Mouse (Mus musculus): ENCODE results near the gene Kcnj3. TPM values are rescaled to one million over a fixed set of nuclear protein-coding genes. Genes with fewer than 3 reads are reported as not detected.

The Kcnj3 gene
- polyA plus RNA-seq, 1 experiment from 2014 or later = 0.70 TPM

GRCm38 (mm10) chr2:55532738-55533491 is 97.1 kb downstream of the Kcnj3 start:
- no peaks in the 10 kb centered on the region for H3K36me3 ChIP-seq
- no peak overlapping the region for H3K4me2 ChIP-seq (replicated peaks)
- WGBS = 82% methylated on average over 8 of the region's 8 CpGs
- no peaks in the 10 kb centered on the region for H3K27me3 ChIP-seq
- H3K4me3 ChIP-seq = no peak overlapping the region
- H3K9me3 ChIP-seq = no peaks in the 10 kb centered on the region
- no peak overlapping the region for H3K9ac ChIP-seq
- H3K4me1 ChIP-seq = no peaks in the 10 kb centered on the region
- no peak for ATAC-seq (ENCODE audit: insufficient number of reproducible peaks, insufficient read depth, low FRiP score, low TSS enrichment)
- no peak overlapping the region for H3K27ac ChIP-seq

GRCm38 (mm10) chr2:55534946-55535345 is 99.2 kb downstream of the Kcnj3 start:
- H3K4me1 ChIP-seq = no peaks in the 10 kb centered on the region
- no peak overlapping the region for H3K9ac ChIP-seq
- H3K4me2 ChIP-seq (replicated peaks) = no peak overlapping the region
- no peak overlapping the region for H3K27ac ChIP-seq
- 82% methylated on average over 2 of the region's 2 CpGs for WGBS
- H3K4me3 ChIP-seq = no peak overlapping the region
- no peaks in the 10 kb centered on the region for H3K27me3 ChIP-seq
- ATAC-seq (ENCODE audit: insufficient number of reproducible peaks, insufficient read depth, low FRiP score, low TSS enrichment) = no peak
- no peaks in the 10 kb centered on the region for H3K36me3 ChIP-seq
- H3K9me3 ChIP-seq = no peaks in the 10 kb centered on the region

- Histone ChIP-seq H3K9ac (no peak overlapping the region), H3K9me3 (no peaks in the 10 kb centered on the region), H3K4me2 (replicated peaks) (no peak overlapping the region), H3K27ac (no peak overlapping the region), H3K36me3 (no peaks in the 10 kb centered on the region), H3K4me1 (no peaks in the 10 kb centered on the region), H3K27me3 (no peaks in the 10 kb centered on the region), H3K4me3 (no peak overlapping the region)
- ATAC-seq (ENCODE audit: insufficient number of reproducible peaks, insufficient read depth, low FRiP score, low TSS enrichment) = no peak
- 89% methylated on average over 1 of the region's 1 CpGs for WGBS
These were observed 99.7 kb downstream of the Kcnj3 start for GRCm38 (mm10) chr2:55535482-55535881.

- no peak for ATAC-seq (ENCODE audit: insufficient number of reproducible peaks, insufficient read depth, low FRiP score, low TSS enrichment)
- Histone ChIP-seq H3K27me3 (no peaks in the 10 kb centered on the region), H3K36me3 (no peaks in the 10 kb centered on the region), H3K4me3 (no peak overlapping the region), H3K9ac (no peak overlapping the region), H3K4me2 (replicated peaks) (no peak overlapping the region), H3K27ac (no peak overlapping the region), H3K9me3 (no peaks in the 10 kb centered on the region), H3K4me1 (no peaks in the 10 kb centered on the region)
These were observed 111.8 kb downstream of the Kcnj3 start for GRCm38 (mm10) chr2:55547612-55548011.

- Histone ChIP-seq H3K27ac (no peak overlapping the region), H3K9ac (no peak overlapping the region), H3K4me3 (no peak overlapping the region), H3K27me3 (no peaks in the 10 kb centered on the region), H3K4me1 (no peaks in the 10 kb centered on the region), H3K9me3 (no peaks in the 10 kb centered on the region), H3K4me2 (replicated peaks) (no peak overlapping the region), H3K36me3 (no peaks in the 10 kb centered on the region)
- ATAC-seq (ENCODE audit: insufficient number of reproducible peaks, insufficient read depth, low FRiP score, low TSS enrichment) = no peak
- 74% methylated on average over 4 of the region's 4 CpGs for WGBS
These were observed 122.7 kb downstream of the Kcnj3 start for GRCm38 (mm10) chr2:55558368-55558985.

GRCm38 (mm10) chr2:55569291-55569690 is 133.5 kb downstream of the Kcnj3 start:
- Histone ChIP-seq H3K4me3 (no peak overlapping the region), H3K9me3 (no peaks in the 10 kb centered on the region), H3K27me3 (no peaks in the 10 kb centered on the region), H3K4me1 (no peaks in the 10 kb centered on the region), H3K9ac (no peak overlapping the region), H3K36me3 (no peaks in the 10 kb centered on the region), H3K27ac (no peak overlapping the region), H3K4me2 (replicated peaks) (no peak overlapping the region)
- WGBS = 84% methylated on average over 7 of the region's 7 CpGs
- no peak for ATAC-seq (ENCODE audit: insufficient number of reproducible peaks, insufficient read depth, low FRiP score, low TSS enrichment)

GRCm38 (mm10) chr2:55571425-55571824 is 135.7 kb downstream of the Kcnj3 start:
- Histone ChIP-seq H3K9me3 (no peaks in the 10 kb centered on the region), H3K36me3 (no peaks in the 10 kb centered on the region), H3K27ac (no peak overlapping the region), H3K9ac (no peak overlapping the region), H3K4me2 (replicated peaks) (no peak overlapping the region), H3K4me3 (no peak overlapping the region), H3K27me3 (no peaks in the 10 kb centered on the region), H3K4me1 (no peaks in the 10 kb centered on the region)
- WGBS = 34% methylated on average over 3 of the region's 3 CpGs
- no peak for ATAC-seq (ENCODE audit: insufficient number of reproducible peaks, insufficient read depth, low FRiP score, low TSS enrichment)

- no peak overlapping the region for H3K4me2 ChIP-seq (replicated peaks)
- no peaks in the 10 kb centered on the region for H3K4me1 ChIP-seq
- H3K9ac ChIP-seq = no peak overlapping the region
- no peak overlapping the region for H3K27ac ChIP-seq
- H3K9me3 ChIP-seq = no peaks in the 10 kb centered on the region
- no peak for ATAC-seq (ENCODE audit: insufficient number of reproducible peaks, insufficient read depth, low FRiP score, low TSS enrichment)
- WGBS = 70% methylated on average over 2 of the region's 2 CpGs
- H3K36me3 ChIP-seq = no peaks in the 10 kb centered on the region
- no peaks in the 10 kb centered on the region for H3K27me3 ChIP-seq
- H3K4me3 ChIP-seq = no peak overlapping the region
These were observed 144.5 kb downstream of the Kcnj3 start for GRCm38 (mm10) chr2:55580286-55580685.

- Histone ChIP-seq H3K4me1 (no peaks in the 10 kb centered on the region), H3K27ac (no peak overlapping the region), H3K9me3 (no peaks in the 10 kb centered on the region), H3K36me3 (no peaks in the 10 kb centered on the region), H3K4me3 (no peak overlapping the region), H3K9ac (no peak overlapping the region), H3K4me2 (replicated peaks) (no peak overlapping the region), H3K27me3 (no peaks in the 10 kb centered on the region)
- WGBS = 51% methylated on average over 3 of the region's 3 CpGs
- ATAC-seq (ENCODE audit: insufficient number of reproducible peaks, insufficient read depth, low FRiP score, low TSS enrichment) = no peak
These were observed 155.6 kb downstream of the Kcnj3 start for GRCm38 (mm10) chr2:55591226-55591988.

Measured in embryonic facial prominence, embryonic 12.5 days (tissue).